Mouse (Mus musculus) intestine, embryonic 15.5 days (tissue): ENCODE measurements around the gene Lrrc32. TPM values are rescaled to one million over a fixed set of nuclear protein-coding genes. Genes with fewer than 3 reads are reported as not detected.

Experiments used
- ATAC-seq: fragments of 200-750 bp; cut with Nextera tagmentation; 2 replicates; pipeline ENCODE4 v1.8.0; 2017; ENCODE audit warnings: moderate TSS enrichment, moderate library complexity
- H3K27ac ChIP-seq: fragments of 300-500 bp; sonication (generic); 2 replicates; pipeline ENCODE4 v1.5.1; 2015; ENCODE audit warnings: mild to moderate bottlenecking, inconsistent platforms
- H3K27me3 ChIP-seq: fragments of 300-500 bp; sonication (generic); replicated peaks from 2 replicates; pipeline ENCODE4 v1.6.1; 2015; ENCODE audit warnings: inconsistent platforms
- H3K36me3 ChIP-seq: fragments of 300-500 bp; sonication (generic); 2 replicates; pipeline ENCODE4 v1.6.1; 2015; ENCODE audit warnings: inconsistent platforms
- H3K4me1 ChIP-seq: fragments of 300-500 bp; sonication (generic); replicated peaks from 2 replicates; pipeline ENCODE4 v1.6.1; 2015; ENCODE audit warnings: inconsistent platforms
- H3K4me2 ChIP-seq: fragments of 300-500 bp; sonication (generic); replicated peaks from 2 replicates; pipeline ENCODE4 v1.6.1; 2015; ENCODE audit warnings: mild to moderate bottlenecking, inconsistent platforms
- H3K4me3 ChIP-seq: fragments of 300-500 bp; sonication (generic); replicated peaks from 2 replicates; pipeline ENCODE4 v1.5.1; 2015; ENCODE audit warnings: inconsistent platforms
- H3K9ac ChIP-seq: fragments of 300-500 bp; sonication (generic); 2 replicates; pipeline ENCODE4 v1.6.1; 2015; ENCODE audit warnings: inconsistent platforms
- H3K9me3 ChIP-seq: fragments of 300-500 bp; sonication (generic); 2 replicates; pipeline ENCODE4 v1.6.1; 2016; ENCODE audit warnings: inconsistent platforms
- WGBS: fragments of 180-500 bp; shearing (Covaris S2); methylation state at CpG from one replicate; pipeline ENCODE4 v1.1.7; 2015; 5-methylcytosine and 5-hydroxymethylcytosine counted together
- polyA plus RNA-seq: library from polyadenylated mRNA; unstranded; fragments of >200 nt; fragmentation: Nextera tagmentation; extraction: Ambion mirVana; gene quantifications from 2 replicates; pipeline ENCODE4 v1.2.1, GENCODE M21; 2015

Lrrc32 gene
- polyA plus RNA-seq, 1 experiment from 2014 or later, result 12.4 TPM

- Histone ChIP-seq H3K27ac (peak overlapping the region; percentile 45; the same call in 1 of the 2 replicates), H3K9ac (no peak overlapping the region), H3K4me1 (peaks cover 34% of the 10 kb centered on the region), H3K36me3 (peaks cover 2% of the 10 kb centered on the region; the same call in 1 of the 2 replicates), H3K4me2 (no peak overlapping the region), H3K9me3 (no peaks in the 10 kb centered on the region), H3K4me3 (no peak overlapping the region), H3K27me3 (no peaks in the 10 kb centered on the region)
- 74% methylated on average over 3 of the region's 3 CpGs for WGBS
- no peak for ATAC-seq
Measured at GRCm38 (mm10) chr7:98500470-98500869, 11.4 kb downstream of the Lrrc32 start.

- Histone ChIP-seq H3K4me1 (peaks cover 35% of the 10 kb centered on the region), H3K4me2 (no peak overlapping the region), H3K36me3 (peaks cover 2% of the 10 kb centered on the region; the same call in 1 of the 2 replicates), H3K9ac (no peak overlapping the region), H3K27me3 (no peaks in the 10 kb centered on the region), H3K27ac (no peak overlapping the region), H3K9me3 (no peaks in the 10 kb centered on the region), H3K4me3 (no peak overlapping the region)
- no peak for ATAC-seq
- 88% methylated on average over 7 of the region's 7 CpGs for WGBS
Measured at GRCm38 (mm10) chr7:98501078-98501477, 12.0 kb downstream of the Lrrc32 start.

- Histone ChIP-seq H3K9me3 (no peaks in the 10 kb centered on the region), H3K4me2 (no peak overlapping the region), H3K36me3 (peaks cover 2% of the 10 kb centered on the region; the same call in 1 of the 2 replicates), H3K27me3 (no peaks in the 10 kb centered on the region), H3K27ac (peak overlapping the region; percentile 92; the same call in 1 of the 2 replicates), H3K4me3 (no peak overlapping the region), H3K9ac (no peak overlapping the region), H3K4me1 (peaks cover 36% of the 10 kb centered on the region)
- 40% methylated on average over 5 of the region's 5 CpGs for WGBS
- ATAC-seq, result no peak
Measured at GRCm38 (mm10) chr7:98502921-98503320, 13.8 kb downstream of the Lrrc32 start.

DNA sequence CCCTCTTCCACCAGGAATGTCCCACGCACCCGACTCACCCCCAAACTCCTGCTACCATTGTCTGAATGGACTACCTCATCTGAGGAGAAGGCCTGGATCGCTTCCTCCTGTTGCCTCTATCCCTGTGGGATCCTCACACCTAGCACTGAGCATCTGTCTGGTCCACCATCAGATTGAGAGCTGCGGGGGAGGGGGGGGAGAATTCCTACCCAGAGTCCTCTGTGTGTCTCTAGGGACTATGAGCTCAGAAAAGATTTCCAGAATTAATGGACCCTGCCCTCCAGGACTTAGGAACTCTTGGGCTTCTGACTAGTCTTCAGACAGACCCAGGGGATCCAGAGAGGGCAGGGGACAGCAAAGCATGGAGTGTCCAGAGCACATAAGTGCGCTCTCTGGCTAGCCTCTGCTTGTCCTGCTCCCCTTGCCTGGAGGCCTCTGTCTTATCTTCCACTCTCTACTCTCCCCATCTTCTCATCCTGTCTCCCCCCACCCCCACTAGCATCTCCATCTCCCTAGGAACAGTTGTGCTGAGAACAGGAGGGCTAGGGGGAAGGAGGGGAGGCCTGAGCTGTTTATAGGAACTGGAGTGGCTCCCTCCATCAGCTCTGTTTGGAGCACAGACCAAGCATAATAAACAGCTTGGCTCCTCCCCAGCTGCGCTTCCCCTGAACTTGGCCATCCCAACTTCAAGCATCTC, 15.0 kb downstream of the Lrrc32 start:
- 48% methylated on average over 6 of the region's 6 CpGs for WGBS
- H3K4me3 ChIP-seq, result no peak overlapping the region
- no peaks in the 10 kb centered on the region for H3K9me3 ChIP-seq
- H3K36me3 ChIP-seq, result peaks cover 2% of the 10 kb centered on the region; the same call in 1 of the 2 replicates
- no peaks in the 10 kb centered on the region for H3K27me3 ChIP-seq
- H3K4me2 ChIP-seq, result no peak overlapping the region
- H3K4me1 ChIP-seq, result peaks cover 36% of the 10 kb centered on the region
- H3K9ac ChIP-seq, result no peak overlapping the region
- peak; percentile 86 for ATAC-seq
- H3K27ac ChIP-seq, result peak overlapping the region; percentile 92

- Histone ChIP-seq H3K4me2 (no peak overlapping the region), H3K4me3 (no peak overlapping the region), H3K4me1 (peaks cover 36% of the 10 kb centered on the region), H3K9ac (no peak overlapping the region), H3K9me3 (no peaks in the 10 kb centered on the region), H3K27ac (peak overlapping the region; percentile 92), H3K36me3 (peaks cover 2% of the 10 kb centered on the region; the same call in 1 of the 2 replicates), H3K27me3 (no peaks in the 10 kb centered on the region)
- peak; percentile 79 for ATAC-seq
- 21% methylated on average over 5 of the region's 5 CpGs for WGBS
Measured at GRCm38 (mm10) chr7:98504726-98505314, 15.7 kb downstream of the Lrrc32 start.

DNA sequence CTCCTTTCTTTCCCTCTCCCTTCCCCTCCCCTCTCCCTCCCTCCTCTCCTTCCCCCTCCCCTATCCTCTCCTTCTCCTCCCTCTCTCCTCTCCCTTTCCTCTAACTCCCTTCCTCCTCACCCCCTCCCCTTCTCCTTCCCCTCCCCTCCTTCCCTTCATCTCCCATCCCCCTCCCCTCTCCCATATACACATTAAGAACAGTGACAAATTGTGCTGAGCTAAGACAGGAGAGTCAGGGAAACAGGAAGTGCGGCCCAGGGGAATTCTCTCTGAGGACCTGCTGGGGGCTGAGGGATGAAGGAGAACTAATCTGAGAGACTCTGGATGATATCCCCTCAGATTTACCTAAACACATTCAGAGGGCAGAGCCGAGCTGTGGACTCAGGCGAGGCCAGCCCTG, 16.6 kb downstream of the Lrrc32 start:
- no peak for ATAC-seq
- Histone ChIP-seq H3K4me3 (no peak overlapping the region), H3K9ac (no peak overlapping the region), H3K4me1 (peaks cover 31% of the 10 kb centered on the region), H3K4me2 (no peak overlapping the region), H3K9me3 (no peaks in the 10 kb centered on the region), H3K27ac (peak overlapping the region; percentile 92), H3K36me3 (no peaks in the 10 kb centered on the region), H3K27me3 (no peaks in the 10 kb centered on the region)
- 18% methylated on average over 3 of the region's 3 CpGs for WGBS

DNA sequence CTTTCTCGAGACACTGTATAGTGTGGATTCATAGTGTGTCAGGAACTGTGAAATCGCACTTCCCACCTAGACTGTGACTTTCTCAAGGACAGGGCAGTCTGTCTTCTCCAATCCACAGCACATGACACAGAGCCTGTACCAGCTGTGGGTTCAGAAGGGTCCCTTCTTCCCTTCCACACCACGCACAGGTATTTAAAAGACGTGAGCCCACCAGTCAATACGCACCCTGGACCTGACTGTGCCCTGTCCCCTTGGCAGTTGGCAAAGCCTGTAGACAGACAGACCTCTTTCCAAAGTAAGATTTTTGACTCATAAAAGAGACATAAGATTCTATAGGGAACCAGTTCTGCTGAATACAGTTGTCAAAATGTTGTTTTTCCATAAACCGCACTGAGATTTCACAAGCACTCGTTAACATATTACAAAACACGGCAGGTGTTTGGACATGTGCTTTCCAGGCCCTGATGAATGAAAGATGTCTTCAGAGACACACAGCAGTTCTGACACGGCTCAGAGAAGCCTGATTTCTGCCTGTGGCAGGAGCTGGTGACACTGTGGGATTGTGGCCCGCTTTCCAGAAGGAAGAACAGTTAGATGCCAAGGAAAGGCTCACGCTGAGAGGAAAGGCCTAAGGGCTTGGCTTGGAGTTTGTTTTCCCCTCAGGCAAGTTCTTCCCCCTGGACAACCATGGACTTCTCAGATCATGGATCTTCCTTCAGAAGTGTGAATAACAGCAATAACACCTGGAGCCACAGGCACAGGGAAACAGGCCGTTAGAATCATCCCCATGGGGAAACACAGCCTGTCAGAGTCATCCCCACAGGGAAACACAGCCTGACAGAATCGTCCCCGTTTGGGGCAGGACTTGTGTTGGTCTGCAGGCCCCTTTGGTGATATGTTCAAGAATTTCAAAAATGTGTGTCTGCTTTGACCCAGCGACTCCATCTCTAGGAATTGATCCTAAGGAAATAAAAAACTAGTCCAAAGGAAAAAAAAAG, 22.2 kb downstream of the Lrrc32 start:
- peak overlapping the region; percentile 30 for H3K27ac ChIP-seq
- 62% methylated on average over 15 of the region's 15 CpGs for WGBS
- no peak overlapping the region for H3K4me2 ChIP-seq

GRCm38 (mm10) chr7:98513251-98513650, 24.2 kb downstream of the Lrrc32 start:
- Histone ChIP-seq H3K9ac (no peak overlapping the region), H3K9me3 (no peaks in the 10 kb centered on the region), H3K27ac (no peak overlapping the region), H3K4me3 (no peak overlapping the region), H3K27me3 (no peaks in the 10 kb centered on the region), H3K4me2 (no peak overlapping the region), H3K4me1 (0 out of 2 replicates have a peak, but pooled peaks cover 2% of the 10 kb centered on the region), H3K36me3 (no peaks in the 10 kb centered on the region)
- ATAC-seq, result no peak
- 74% methylated on average over 3 of the region's 3 CpGs for WGBS

More for the DNA sequence above, 22.2 kb downstream of the Lrrc32 start:
- Histone ChIP-seq H3K36me3 (no peaks in the 10 kb centered on the region), H3K9ac (no peak overlapping the region), H3K4me3 (no peak overlapping the region), H3K4me1 (0 out of 2 replicates have a peak, but pooled peaks cover 2% of the 10 kb centered on the region), H3K9me3 (no peaks in the 10 kb centered on the region), H3K27me3 (no peaks in the 10 kb centered on the region)
- ATAC-seq, result no peak

- ATAC-seq, result no peak
- no peaks in the 10 kb centered on the region for H3K36me3 ChIP-seq
- 79% methylated on average over 5 of the region's 5 CpGs for WGBS
- no peaks in the 10 kb centered on the region for H3K9me3 ChIP-seq
- no peak overlapping the region for H3K4me3 ChIP-seq
- H3K27me3 ChIP-seq, result no peaks in the 10 kb centered on the region
- peaks cover 27% of the 10 kb centered on the region for H3K4me1 ChIP-seq
- H3K9ac ChIP-seq, result no peak overlapping the region
- H3K27ac ChIP-seq, result 0 out of 2 replicates have a peak overlapping the region, but pooled peaks have one; percentile 15
- H3K4me2 ChIP-seq, result no peak overlapping the region
Measured at GRCm38 (mm10) chr7:98522576-98522975, 33.5 kb downstream of the Lrrc32 start.

- Histone ChIP-seq H3K9ac (no peak overlapping the region), H3K4me2 (no peak overlapping the region), H3K9me3 (no peaks in the 10 kb centered on the region), H3K4me3 (no peak overlapping the region), H3K27ac (peak overlapping the region; percentile 84), H3K27me3 (no peaks in the 10 kb centered on the region), H3K4me1 (peaks cover 27% of the 10 kb centered on the region), H3K36me3 (no peaks in the 10 kb centered on the region)
- 65% methylated on average over 8 of the region's 8 CpGs for WGBS
- ATAC-seq, result peak; percentile 39; the same call in 1 of the 2 replicates
Measured at GRCm38 (mm10) chr7:98523070-98523812, 34.2 kb downstream of the Lrrc32 start.

- Histone ChIP-seq H3K9me3 (no peaks in the 10 kb centered on the region), H3K9ac (no peak overlapping the region), H3K27ac (peak overlapping the region; percentile 84), H3K4me3 (no peak overlapping the region), H3K4me2 (0 out of 2 replicates have a peak overlapping the region, but pooled peaks have one; percentile 6), H3K27me3 (no peaks in the 10 kb centered on the region), H3K4me1 (peaks cover 27% of the 10 kb centered on the region), H3K36me3 (no peaks in the 10 kb centered on the region)
- ATAC-seq, result peak; percentile 75
- WGBS, result 13% methylated on average over 7 of the region's 7 CpGs
Measured at GRCm38 (mm10) chr7:98523813-98524361, 34.8 kb downstream of the Lrrc32 start.
